Mouse (Mus musculus): ENCODE results near the gene Lamp1. TPM values are rescaled to one million over a fixed set of nuclear protein-coding genes. Genes with fewer than 3 reads are reported as not detected.
A peak's percentile ranks its signal among the peaks of the same experiment; 100 is the strongest.
"Not testable (repeated sequence)": the region's sequence is repeated elsewhere in the genome, so short reads cannot be mapped to it uniquely, and the experiment has no call there.

The Lamp1 gene
- polyA plus RNA-seq (2021), result 930 TPM

DNA sequence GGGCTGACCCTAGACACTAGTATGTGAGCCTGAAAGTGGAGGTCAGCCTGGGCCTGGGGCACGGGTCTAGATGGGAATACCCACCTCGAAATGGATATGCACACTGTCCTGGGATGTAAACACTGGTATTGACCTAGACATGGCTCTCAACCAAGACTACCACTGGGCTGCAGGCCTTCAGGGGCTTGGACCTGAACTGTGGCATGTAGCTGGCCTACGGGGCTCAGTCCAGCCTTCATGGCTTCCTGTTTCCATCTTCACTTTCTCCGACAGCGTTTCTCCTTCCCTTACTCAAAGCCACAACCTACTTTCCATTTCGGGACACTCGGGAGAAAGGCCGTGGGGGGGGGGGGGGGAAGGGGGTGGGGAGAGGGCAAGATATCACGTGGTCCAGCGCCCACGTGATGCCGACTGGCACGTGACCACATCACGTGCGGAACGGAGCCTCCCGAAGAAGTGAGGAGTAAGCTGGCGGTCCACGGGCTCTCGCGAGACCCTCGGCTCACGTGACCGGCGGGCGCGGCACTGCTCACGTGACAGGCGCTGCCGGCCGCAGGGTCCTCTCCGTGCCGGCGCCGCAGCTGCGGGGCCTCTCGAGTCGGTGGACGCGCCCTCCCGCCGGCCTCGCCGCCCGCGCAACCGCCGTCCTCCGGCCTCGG lies at the start of gene Lamp1:
Gene Lamp1, plus strand, starts transcription at position 444 of the 659 bp plus-strand sequence.
- ChIA-PET CTCF (interaction anchor here (1.2 kb wide), 1 partner anchor 16 kb away, joined by 3 read pairs; no protein-coding TSS in a partner anchor), POLR2A (no interaction called here)
- in situ Hi-C loops (cut with MboI; ENCODE audit: low pct_unique_long_range_greater_than_20kb), result no loop called here
- peak; percentile 76 for ATAC-seq
- H3K27me3 ChIP-seq, result no peaks in the 10 kb centered on the region
- DNase-seq (ENCODE audit: low read depth, low spot score), result peak; percentile 94
- no peak for TF ChIP-seq CTCF (IDR thresholded peaks at IDR 0.05)

DNA sequence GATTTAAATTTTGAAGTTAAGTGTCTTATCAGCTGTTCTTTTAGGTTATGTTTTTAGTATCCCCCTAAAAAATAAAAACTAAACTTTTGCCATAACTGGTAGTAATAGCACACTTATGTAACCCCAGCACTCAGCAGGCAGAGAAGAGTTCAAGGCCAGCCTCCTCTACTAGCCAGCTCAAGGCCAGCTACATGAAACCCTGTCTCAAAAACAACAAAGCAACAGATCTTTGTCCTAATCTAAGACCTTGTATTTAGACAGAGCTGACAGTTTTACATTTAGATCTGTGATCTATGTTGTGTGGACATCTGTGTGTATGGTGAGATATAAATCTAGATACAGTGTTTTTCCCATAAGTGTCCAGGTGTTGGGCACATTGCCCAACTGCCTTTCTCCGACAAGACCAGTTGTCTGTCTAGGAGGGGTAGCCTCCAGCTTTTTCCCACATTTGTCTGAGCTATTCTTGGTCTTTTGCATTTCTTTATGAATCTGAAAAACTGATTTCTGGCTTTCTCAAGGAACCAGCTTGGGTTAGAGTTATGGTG lies 49.5 kb upstream of the Lamp1 start:
- ChIA-PET POLR2A (interaction anchor here (1.4 kb wide), 1 partner anchor 13 kb away, joined by 5 read pairs; no protein-coding TSS in a partner anchor), CTCF (interaction anchor here (1.0 to 1.4 kb wide), 3 partner anchors 12 to 213 kb away, joined by 3 to 5 read pairs (median 5); no protein-coding TSS in a partner anchor)
- ATAC-seq, result no peak
- DNase-seq (ENCODE audit: low read depth, low spot score), result no peak
- H3K27me3 ChIP-seq, result no peaks in the 10 kb centered on the region
- no peak for TF ChIP-seq CTCF (IDR thresholded peaks at IDR 0.05)
- in situ Hi-C loops (cut with MboI; ENCODE audit: low pct_unique_long_range_greater_than_20kb), result loop anchor here (10.0 kb wide), 1 partner anchor 125 kb away; no protein-coding TSS in a partner anchor

- CTCF ChIA-PET, result interaction anchor here (1.3 kb wide), 1 partner anchor 90 kb away, joined by 3 read pairs; no protein-coding TSS in a partner anchor
- H3K27me3 ChIP-seq, result no peaks in the 10 kb centered on the region
- POLR2A ChIA-PET, result interaction anchor here (1.2 kb wide), 1 partner anchor 10 kb away, joined by 4 read pairs; no protein-coding TSS in a partner anchor
- no peak for ATAC-seq
- TF ChIP-seq CTCF (IDR thresholded peaks at IDR 0.05), result no peak
- in situ Hi-C loops (cut with MboI; ENCODE audit: low pct_unique_long_range_greater_than_20kb), result no loop called here
- DNase-seq (ENCODE audit: low read depth, low spot score), result no peak
Observed at GRCm38 (mm10) chr8:13111917-13112316, 47.0 kb upstream of the Lamp1 start.

- CTCF ChIA-PET, result interaction anchor here (0.9 kb wide), 1 partner anchor 12 kb away, joined by 3 read pairs; no protein-coding TSS in a partner anchor
- in situ Hi-C loops (cut with MboI; ENCODE audit: low pct_unique_long_range_greater_than_20kb), result no loop called here
- no peaks in the 10 kb centered on the region for H3K27me3 ChIP-seq
- DNase-seq (ENCODE audit: low read depth, low spot score) (no peak), ATAC-seq (no peak)
- POLR2A ChIA-PET, result no interaction called here
- no peak for TF ChIP-seq CTCF (IDR thresholded peaks at IDR 0.05)
Observed at GRCm38 (mm10) chr8:13113232-13113631, 45.7 kb upstream of the Lamp1 start.

DNA sequence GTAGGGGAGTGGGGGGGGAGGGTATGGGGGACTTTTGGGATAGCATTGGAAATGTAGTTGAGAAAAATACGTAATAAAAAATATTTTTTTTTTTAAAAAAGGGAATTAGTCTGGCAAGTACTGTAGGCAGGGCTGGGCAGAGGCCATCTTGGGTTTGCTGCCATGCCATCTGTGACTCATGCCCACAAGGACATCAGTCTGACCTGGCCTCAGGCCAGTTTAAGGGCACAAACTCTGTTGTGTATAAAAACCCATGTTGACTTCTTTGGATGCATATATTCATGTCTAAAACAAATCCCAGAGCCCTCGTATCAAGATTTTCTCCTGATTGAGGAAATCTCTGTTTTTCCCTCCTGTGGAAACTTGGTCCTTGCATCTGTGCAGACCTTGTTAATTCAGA lies 41.9 kb upstream of the Lamp1 start:
- POLR2A ChIA-PET, result no interaction called here

GRCm38 (mm10) chr8:13118516-13118915 lies 40.4 kb upstream of the Lamp1 start:
- ATAC-seq (no peak), DNase-seq (ENCODE audit: low read depth, low spot score) (no peak)
- POLR2A ChIA-PET, result no interaction called here
- in situ Hi-C loops (cut with MboI; ENCODE audit: low pct_unique_long_range_greater_than_20kb), result no loop called here
- no peak for TF ChIP-seq CTCF (IDR thresholded peaks at IDR 0.05)
- CTCF ChIA-PET, result interaction anchor here (1.0 kb wide), 1 partner anchor 13 kb away, joined by 3 read pairs; no protein-coding TSS in a partner anchor
- no peaks in the 10 kb centered on the region for H3K27me3 ChIP-seq

More for the DNA sequence above, 41.9 kb upstream of the Lamp1 start:
- no peak for DNase-seq (ENCODE audit: low read depth, low spot score)
- CTCF ChIA-PET, result no interaction called here
- H3K27me3 ChIP-seq, result no peaks in the 10 kb centered on the region
- TF ChIP-seq CTCF (IDR thresholded peaks at IDR 0.05), result no peak
- in situ Hi-C loops (cut with MboI; ENCODE audit: low pct_unique_long_range_greater_than_20kb), result no loop called here
- no peak for ATAC-seq

GRCm38 (mm10) chr8:13120882-13121665 lies 37.9 kb upstream of the Lamp1 start:
- DNase-seq (ENCODE audit: low read depth, low spot score), result no peak
- no peak for ATAC-seq
- POLR2A ChIA-PET, result interaction anchor here (0.7 to 1.5 kb wide), 3 partner anchors 9 to 430 kb away, joined by 3 to 13 read pairs (median 4); partner anchors contain the start of genes Cul4a and Pcid2
- CTCF ChIA-PET, result interaction anchor here (0.9 to 1.4 kb wide), 3 partner anchors 9 to 12 kb away, joined by 3 to 5 read pairs (median 3); no protein-coding TSS in a partner anchor
- TF ChIP-seq CTCF (IDR thresholded peaks at IDR 0.05), result no peak
- no peaks in the 10 kb centered on the region for H3K27me3 ChIP-seq
- in situ Hi-C loops (cut with MboI; ENCODE audit: low pct_unique_long_range_greater_than_20kb), result no loop called here

- ChIA-PET POLR2A (no interaction called here), CTCF (interaction anchor here (1.1 kb wide), 1 partner anchor 25 kb away, joined by 3 read pairs; no protein-coding TSS in a partner anchor)
- in situ Hi-C loops (cut with MboI; ENCODE audit: low pct_unique_long_range_greater_than_20kb), result no loop called here
- DNase-seq (ENCODE audit: low read depth, low spot score) (no peak), ATAC-seq (no peak)
- no peaks in the 10 kb centered on the region for H3K27me3 ChIP-seq
- no peak for TF ChIP-seq CTCF (IDR thresholded peaks at IDR 0.05)
Observed at GRCm38 (mm10) chr8:13122887-13123421, 36.0 kb upstream of the Lamp1 start.

DNA sequence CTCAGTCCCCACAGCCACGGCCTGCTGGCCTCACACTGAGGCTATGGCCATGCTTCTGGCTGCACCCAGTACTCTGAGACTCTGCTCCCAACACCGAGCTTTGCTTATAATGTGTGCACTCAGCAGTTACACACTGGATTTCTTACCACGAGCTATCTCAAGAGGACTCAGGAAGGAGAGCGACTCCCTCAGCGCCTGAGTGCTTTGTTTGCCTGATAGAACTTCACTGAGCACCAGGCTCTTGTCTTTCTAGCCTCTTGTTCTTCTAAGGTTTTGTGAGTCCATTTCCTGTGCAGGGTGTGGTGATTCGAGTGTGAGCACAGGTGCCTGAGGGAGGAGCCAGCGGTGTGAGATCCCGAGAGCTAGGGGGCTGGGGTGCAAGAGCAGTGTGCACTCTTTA lies 34.1 kb upstream of the Lamp1 start:
- no peak for ATAC-seq
- ChIA-PET POLR2A (no interaction called here), CTCF (interaction anchor here (1.0 kb wide), 1 partner anchor 12 kb away, joined by 3 read pairs; no protein-coding TSS in a partner anchor)
- no peaks in the 10 kb centered on the region for H3K27me3 ChIP-seq
- DNase-seq (ENCODE audit: low read depth, low spot score), result no peak
- TF ChIP-seq CTCF (IDR thresholded peaks at IDR 0.05), result no peak
- in situ Hi-C loops (cut with MboI; ENCODE audit: low pct_unique_long_range_greater_than_20kb), result no loop called here

DNA sequence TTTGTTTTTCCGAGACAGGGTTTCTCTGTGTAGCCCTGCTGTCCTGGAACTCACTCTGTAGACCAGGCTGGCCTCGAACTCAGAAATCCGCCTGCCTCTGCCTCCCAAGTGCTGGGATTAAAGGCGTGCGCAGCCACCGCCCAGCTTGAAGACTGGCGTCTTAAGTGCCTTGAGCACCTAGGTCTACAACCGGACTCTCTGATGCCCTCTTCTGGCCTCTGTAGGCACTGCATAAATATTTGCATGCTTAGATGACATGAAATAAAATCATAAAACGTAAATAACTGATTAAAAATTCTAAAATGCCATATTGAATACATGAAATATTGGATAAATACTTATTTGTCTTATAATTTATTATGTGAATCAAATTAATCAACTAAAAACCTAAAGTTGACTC lies 26.7 kb upstream of the Lamp1 start:
- ATAC-seq; DNase-seq (ENCODE audit: low read depth, low spot score); H3K27me3 ChIP-seq; in situ Hi-C loops (cut with MboI; ENCODE audit: low pct_unique_long_range_greater_than_20kb): not testable (repeated sequence)
- POLR2A ChIA-PET, result interaction anchor here (1.2 kb wide), 1 partner anchor 27 kb away, joined by 4 read pairs; the partner anchor contains the start of genes Cul4a and Pcid2
- CTCF ChIA-PET, result interaction anchor here (0.7 to 1.2 kb wide), 7 partner anchors 11 to 66 kb away, joined by 3 to 4 read pairs (median 3); no protein-coding TSS in a partner anchor

Measured in Patski (cell line).